Mouse (Mus musculus) forebrain, embryonic 15.5 days (tissue): ENCODE measurements around the gene Susd3. TPM values are rescaled to one million over a fixed set of nuclear protein-coding genes. Genes with fewer than 3 reads are reported as not detected.
A peak's percentile ranks its signal among the peaks of the same experiment; 100 is the strongest.

Source experiments
- ATAC-seq: fragments of 200-750 bp; cut with Nextera tagmentation; replicated peaks from 2 replicates; pipeline ENCODE4 v1.8.0; 2017; ENCODE audit warnings: mild to moderate bottlenecking, moderate TSS enrichment, moderate library complexity
- H3K27ac ChIP-seq: fragments of 300-500 bp; sonication (generic); replicated peaks from 2 replicates; pipeline ENCODE4 v1.5.1; 2015; ENCODE audit warnings: mild to moderate bottlenecking, inconsistent platforms
- H3K27me3 ChIP-seq: fragments of 300-500 bp; sonication (generic); 2 replicates; pipeline ENCODE4 v1.6.1; 2015; ENCODE audit warnings: inconsistent platforms
- H3K36me3 ChIP-seq: fragments of 300-500 bp; sonication (generic); 2 replicates; pipeline ENCODE4 v1.6.1; 2015; ENCODE audit warnings: mild to moderate bottlenecking, inconsistent platforms
- H3K4me1 ChIP-seq: fragments of 300-500 bp; sonication (generic); 2 replicates; pipeline ENCODE4 v1.6.1; 2015; ENCODE audit warnings: inconsistent platforms
- H3K4me2 ChIP-seq: fragments of 300-500 bp; sonication (generic); replicated peaks from 2 replicates; pipeline ENCODE4 v1.6.1; 2015; ENCODE audit warnings: mild to moderate bottlenecking, inconsistent platforms
- H3K4me3 ChIP-seq: fragments of 300-500 bp; sonication (generic); 2 replicates; pipeline ENCODE4 v1.5.1; 2015; ENCODE audit warnings: mild to moderate bottlenecking, inconsistent platforms
- H3K9ac ChIP-seq: fragments of 300-500 bp; sonication (generic); replicated peaks from 2 replicates; pipeline ENCODE4 v1.6.1; 2015; ENCODE audit warnings: mild to moderate bottlenecking, inconsistent platforms
- H3K9me3 ChIP-seq: fragments of 300-500 bp; sonication (generic); 2 replicates; pipeline ENCODE4 v1.6.1; 2016; ENCODE audit warnings: inconsistent platforms
- WGBS: fragments of 180-500 bp; shearing (Covaris S2); methylation state at CpG from one replicate; pipeline ENCODE4 v1.1.7; 2015; ENCODE audit warnings: mixed read lengths; 5-methylcytosine and 5-hydroxymethylcytosine counted together
- polyA plus RNA-seq: library from polyadenylated mRNA; unstranded; fragments of >200 nt; fragmentation: Nextera tagmentation; extraction: Ambion mirVana; gene quantifications from 2 replicates; pipeline ENCODE4 v1.2.1, GENCODE M21; 2015

Susd3 gene
- 0.68 and 0.98 TPM in 2 replicates for polyA plus RNA-seq

- Histone ChIP-seq H3K4me3 (peak within 1 kb of the TSS; percentile 36), H3K9me3 (no peaks in the 10 kb centered on the region), H3K27me3 (peaks cover 26% of the 10 kb centered on the region), H3K9ac (no peak within 1 kb of the TSS), H3K4me1 (peaks cover 8% of the 10 kb centered on the region), H3K27ac (no peak within 1 kb of the TSS), H3K4me2 (peak within 1 kb of the TSS; percentile 50), H3K36me3 (no peaks in the 10 kb centered on the region)
- 13% methylated on average over 7 of the region's 8 CpGs for WGBS
- no peak for ATAC-seq
Observed at GRCm38 (mm10) chr13:49248467-49248862, at the start of gene Susd3. Susd3 (minus strand) TSS chr13:49248706.

- 82% methylated on average over 7 of the region's 7 CpGs for WGBS
- no peak overlapping the region for H3K9ac ChIP-seq
- H3K4me3 ChIP-seq = no peak overlapping the region
- no peak overlapping the region for H3K4me2 ChIP-seq
- no peaks in the 10 kb centered on the region for H3K27me3 ChIP-seq
- no peaks in the 10 kb centered on the region for H3K36me3 ChIP-seq
- ATAC-seq = no peak
- no peak overlapping the region for H3K27ac ChIP-seq
- no peaks in the 10 kb centered on the region for H3K9me3 ChIP-seq
- no peaks in the 10 kb centered on the region for H3K4me1 ChIP-seq
Observed at GRCm38 (mm10) chr13:49296270-49296669, 47.8 kb upstream of the Susd3 start.

GRCm38 (mm10) chr13:49294108-49294507 is 45.6 kb upstream of the Susd3 start:
- no peak overlapping the region for H3K9ac ChIP-seq
- H3K4me3 ChIP-seq = no peak overlapping the region
- 0 out of 2 replicates have a peak, but pooled peaks cover under 1% of the 10 kb centered on the region for H3K36me3 ChIP-seq
- H3K4me2 ChIP-seq = no peak overlapping the region
- WGBS = 87% methylated on average over 9 of the region's 9 CpGs
- no peak for ATAC-seq
- no peaks in the 10 kb centered on the region for H3K9me3 ChIP-seq
- no peak overlapping the region for H3K27ac ChIP-seq
- no peaks in the 10 kb centered on the region for H3K27me3 ChIP-seq
- H3K4me1 ChIP-seq = no peaks in the 10 kb centered on the region

- H3K9me3 ChIP-seq = no peaks in the 10 kb centered on the region
- no peak overlapping the region for H3K9ac ChIP-seq
- H3K4me1 ChIP-seq = no peaks in the 10 kb centered on the region
- H3K27ac ChIP-seq = no peak overlapping the region
- H3K36me3 ChIP-seq = 0 out of 2 replicates have a peak, but pooled peaks cover 5% of the 10 kb centered on the region
- no peak for ATAC-seq
- H3K4me3 ChIP-seq = no peak overlapping the region
- H3K4me2 ChIP-seq = no peak overlapping the region
- WGBS = 93% methylated on average over 6 of the region's 6 CpGs
- no peaks in the 10 kb centered on the region for H3K27me3 ChIP-seq
Observed at GRCm38 (mm10) chr13:49291949-49292348, 43.4 kb upstream of the Susd3 start.

GRCm38 (mm10) chr13:49291398-49291797 is 42.9 kb upstream of the Susd3 start:
- Histone ChIP-seq H3K27ac (no peak overlapping the region), H3K27me3 (no peaks in the 10 kb centered on the region), H3K9ac (no peak overlapping the region), H3K4me2 (no peak overlapping the region), H3K4me3 (no peak overlapping the region), H3K9me3 (no peaks in the 10 kb centered on the region), H3K36me3 (0 out of 2 replicates have a peak, but pooled peaks cover 7% of the 10 kb centered on the region), H3K4me1 (no peaks in the 10 kb centered on the region)
- no peak for ATAC-seq
- WGBS = 51% methylated on average over 1 of the region's 1 CpGs

- Histone ChIP-seq H3K36me3 (peaks cover 17% of the 10 kb centered on the region), H3K27ac (no peak overlapping the region), H3K9me3 (no peaks in the 10 kb centered on the region), H3K4me3 (no peak overlapping the region), H3K27me3 (no peaks in the 10 kb centered on the region), H3K4me2 (no peak overlapping the region), H3K4me1 (no peaks in the 10 kb centered on the region), H3K9ac (no peak overlapping the region)
- no peak for ATAC-seq
- 95% methylated on average over 6 of the region's 6 CpGs for WGBS
Observed at GRCm38 (mm10) chr13:49287224-49287623, 38.7 kb upstream of the Susd3 start.

- no peak for ATAC-seq
- Histone ChIP-seq H3K9ac (no peak overlapping the region), H3K27ac (no peak overlapping the region), H3K4me1 (no peaks in the 10 kb centered on the region), H3K9me3 (no peaks in the 10 kb centered on the region), H3K36me3 (peaks cover 17% of the 10 kb centered on the region), H3K4me3 (no peak overlapping the region), H3K27me3 (no peaks in the 10 kb centered on the region), H3K4me2 (no peak overlapping the region)
- WGBS = 87% methylated on average over 3 of the region's 3 CpGs
Observed at GRCm38 (mm10) chr13:49286750-49287149, 38.2 kb upstream of the Susd3 start.

- Histone ChIP-seq H3K4me1 (no peaks in the 10 kb centered on the region), H3K4me3 (no peak overlapping the region), H3K9me3 (no peaks in the 10 kb centered on the region), H3K4me2 (no peak overlapping the region), H3K36me3 (peaks cover 34% of the 10 kb centered on the region), H3K9ac (no peak overlapping the region), H3K27ac (no peak overlapping the region), H3K27me3 (no peaks in the 10 kb centered on the region)
- no peak for ATAC-seq
- WGBS = 83% methylated on average over 9 of the region's 9 CpGs
Observed at GRCm38 (mm10) chr13:49283686-49284085, 35.2 kb upstream of the Susd3 start.

- peaks cover 39% of the 10 kb centered on the region for H3K36me3 ChIP-seq
- no peak overlapping the region for H3K4me3 ChIP-seq
- no peak overlapping the region for H3K27ac ChIP-seq
- ATAC-seq = no peak
- no peaks in the 10 kb centered on the region for H3K4me1 ChIP-seq
- no peaks in the 10 kb centered on the region for H3K9me3 ChIP-seq
- no peak overlapping the region for H3K4me2 ChIP-seq
- WGBS = 77% methylated on average over 2 of the region's 2 CpGs
- H3K27me3 ChIP-seq = no peaks in the 10 kb centered on the region
- H3K9ac ChIP-seq = no peak overlapping the region
Observed at GRCm38 (mm10) chr13:49282168-49282567, 33.7 kb upstream of the Susd3 start.

- Histone ChIP-seq H3K4me3 (no peak overlapping the region), H3K9ac (no peak overlapping the region), H3K9me3 (no peaks in the 10 kb centered on the region), H3K36me3 (peaks cover 5% of the 10 kb centered on the region; the same call in 1 of the 2 replicates), H3K4me1 (no peaks in the 10 kb centered on the region), H3K27me3 (no peaks in the 10 kb centered on the region), H3K4me2 (no peak overlapping the region), H3K27ac (no peak overlapping the region)
- WGBS = 71% methylated on average over 5 of the region's 5 CpGs
- no peak for ATAC-seq
Observed at GRCm38 (mm10) chr13:49271831-49272765, 23.6 kb upstream of the Susd3 start.

- WGBS = 87% methylated on average over 8 of the region's 8 CpGs
- Histone ChIP-seq H3K36me3 (peaks cover 3% of the 10 kb centered on the region; the same call in 1 of the 2 replicates), H3K4me1 (no peaks in the 10 kb centered on the region), H3K4me2 (no peak overlapping the region), H3K9ac (no peak overlapping the region), H3K27ac (no peak overlapping the region), H3K9me3 (no peaks in the 10 kb centered on the region), H3K27me3 (no peaks in the 10 kb centered on the region), H3K4me3 (no peak overlapping the region)
- no peak for ATAC-seq
Observed at GRCm38 (mm10) chr13:49270500-49270899, 22.0 kb upstream of the Susd3 start.

- WGBS = 83% methylated on average over 2 of the region's 2 CpGs
- H3K36me3 ChIP-seq = no peaks in the 10 kb centered on the region; the same call in 1 of the 2 replicates
- H3K27ac ChIP-seq = no peak overlapping the region
- H3K4me3 ChIP-seq = no peak overlapping the region
- H3K4me1 ChIP-seq = no peaks in the 10 kb centered on the region
- H3K9ac ChIP-seq = no peak overlapping the region
- H3K27me3 ChIP-seq = no peaks in the 10 kb centered on the region
- no peak overlapping the region for H3K4me2 ChIP-seq
- H3K9me3 ChIP-seq = no peaks in the 10 kb centered on the region
- no peak for ATAC-seq
Observed at GRCm38 (mm10) chr13:49267645-49268044, 19.1 kb upstream of the Susd3 start.
